Mouse (Mus musculus): ENCODE data around the gene Garem2.
A peak's percentile ranks its signal among the peaks of the same experiment; 100 is the strongest.

The Garem2 gene

DNA sequence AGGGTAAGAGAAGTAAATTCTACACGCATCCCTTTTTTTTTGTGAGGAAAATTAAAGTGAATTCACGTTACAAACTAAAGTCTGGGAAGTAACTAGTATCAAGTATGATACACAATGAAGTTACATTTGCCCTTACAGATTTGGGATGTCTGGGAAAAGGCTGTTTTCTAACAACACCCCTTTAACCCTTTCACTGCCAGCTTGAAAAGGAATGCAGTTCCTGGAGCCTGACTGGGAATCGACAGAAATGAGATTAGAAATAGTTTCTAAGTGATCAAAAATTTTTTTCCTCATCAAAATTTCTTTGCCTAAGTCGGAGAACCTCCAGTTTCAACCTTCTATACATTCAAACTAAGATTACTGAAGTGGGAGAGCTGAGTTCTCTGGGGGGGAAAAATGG, 49.1 kb downstream of the Garem2 start:
- no peak for DNase-seq (ENCODE audit: low spot score)

DNA sequence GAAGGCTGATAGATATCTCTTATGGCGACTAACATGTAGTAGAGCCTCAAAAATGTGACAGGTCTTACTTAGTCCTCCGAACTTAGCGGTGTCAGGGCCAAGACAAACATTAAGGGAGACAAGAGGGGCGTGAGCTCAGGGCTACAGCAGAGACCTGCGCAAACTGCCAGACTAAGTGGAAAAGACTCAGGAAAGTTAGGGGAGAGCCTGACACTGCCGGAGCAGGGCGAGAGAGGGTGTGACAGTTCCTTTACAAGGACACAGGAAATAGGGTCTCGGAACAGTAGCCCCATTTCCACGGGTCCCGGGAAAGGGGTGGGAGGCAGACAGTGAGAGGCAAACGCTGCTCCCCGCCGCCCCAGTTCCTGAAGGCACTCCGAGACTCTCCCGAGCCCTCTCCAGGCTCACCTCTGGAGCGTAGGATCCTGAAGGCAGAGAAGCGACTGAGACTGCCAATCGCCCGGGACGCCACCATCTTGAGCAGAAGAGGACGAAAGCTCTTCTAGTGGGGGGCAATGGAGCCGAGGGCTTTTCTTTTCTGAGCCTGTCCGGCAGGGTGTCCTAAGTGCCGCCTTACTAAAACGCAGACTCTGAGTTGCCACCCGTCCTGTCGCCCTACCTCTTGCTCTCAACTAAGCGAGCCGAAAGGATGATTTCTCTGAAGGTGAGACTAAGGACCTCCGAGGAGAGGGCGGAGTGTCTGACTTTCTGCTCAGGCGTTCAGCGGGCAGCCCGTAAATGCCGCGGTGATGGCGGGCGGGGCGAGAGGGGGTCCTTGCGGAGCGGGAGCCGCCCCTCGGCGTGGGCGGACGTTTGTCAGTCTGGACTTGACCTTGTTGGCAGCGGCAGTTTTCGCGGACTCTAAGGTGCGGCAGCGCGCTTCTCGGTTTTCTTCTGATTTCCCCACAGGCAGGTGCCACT, 49.8 kb downstream of the Garem2 start, which contains the start of the genes Hadha and Hadhb:
Gene Hadha, minus strand, starts transcription at position 689 of the 921 bp plus-strand sequence.
Gene Hadhb, plus strand, starts transcription at position 775 of the 921 bp plus-strand sequence.
- peak; percentile 63 for DNase-seq (ENCODE audit: low spot score)

DNA sequence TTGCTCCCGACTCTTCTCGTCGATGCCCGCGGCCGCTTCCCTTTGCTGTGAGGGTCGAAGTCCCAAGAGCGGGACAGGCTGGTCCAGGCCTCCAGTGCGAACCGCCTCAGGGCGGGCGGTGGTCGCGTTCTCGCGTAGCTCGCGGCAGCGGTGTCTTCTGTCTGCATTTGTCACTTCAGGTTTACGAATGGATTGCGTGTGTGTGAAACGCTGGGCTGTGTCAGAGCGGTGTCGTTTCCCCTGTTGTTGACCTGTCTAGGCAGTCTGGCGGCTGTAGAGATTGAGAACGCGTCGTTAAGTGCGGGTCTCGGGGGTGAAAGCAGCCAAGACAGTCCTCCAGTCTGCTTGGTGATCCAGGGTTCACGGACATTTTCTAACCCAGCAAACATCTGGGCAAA, 50.4 kb downstream of the Garem2 start:
- no peak for DNase-seq (ENCODE audit: low spot score)

DNA sequence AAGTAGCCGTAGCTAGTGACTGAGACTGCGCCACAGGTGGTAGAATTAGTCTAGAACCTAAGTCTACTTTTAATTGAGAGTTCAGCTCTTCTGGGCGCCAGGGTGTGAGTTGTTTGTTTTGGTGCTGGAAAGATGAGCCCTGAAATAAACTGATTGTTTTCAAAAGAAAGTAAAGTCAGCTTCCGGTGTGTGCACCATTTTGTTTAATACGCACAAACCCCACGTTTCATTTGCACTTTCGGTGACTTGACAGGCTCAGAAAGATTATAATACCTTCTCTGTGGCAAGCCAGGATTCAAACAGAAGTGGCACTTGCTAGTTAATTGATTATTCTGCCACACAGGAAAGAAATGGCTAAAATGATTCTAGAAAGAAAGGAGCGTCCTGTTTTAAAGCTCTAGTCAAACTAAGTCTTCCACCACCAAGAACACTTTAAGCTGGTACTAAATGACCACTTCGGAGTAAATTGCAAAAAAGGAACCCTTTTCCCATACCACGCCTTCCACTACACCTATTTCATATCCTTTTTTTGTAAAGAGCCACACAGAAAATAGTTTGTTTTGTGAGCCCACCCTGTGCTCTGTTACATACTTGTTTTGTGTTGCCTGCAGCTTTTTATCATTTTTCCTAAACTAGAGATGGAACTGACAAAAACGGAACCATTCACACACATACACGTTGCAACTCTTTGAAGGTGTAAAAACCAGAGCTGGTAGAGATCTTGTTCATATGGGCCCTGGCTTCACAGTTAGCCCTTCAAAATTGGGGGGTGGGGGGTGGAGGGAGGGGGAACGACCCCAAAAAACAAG, 51.1 kb downstream of the Garem2 start:
- DNase-seq (ENCODE audit: low spot score): no peak

DNA sequence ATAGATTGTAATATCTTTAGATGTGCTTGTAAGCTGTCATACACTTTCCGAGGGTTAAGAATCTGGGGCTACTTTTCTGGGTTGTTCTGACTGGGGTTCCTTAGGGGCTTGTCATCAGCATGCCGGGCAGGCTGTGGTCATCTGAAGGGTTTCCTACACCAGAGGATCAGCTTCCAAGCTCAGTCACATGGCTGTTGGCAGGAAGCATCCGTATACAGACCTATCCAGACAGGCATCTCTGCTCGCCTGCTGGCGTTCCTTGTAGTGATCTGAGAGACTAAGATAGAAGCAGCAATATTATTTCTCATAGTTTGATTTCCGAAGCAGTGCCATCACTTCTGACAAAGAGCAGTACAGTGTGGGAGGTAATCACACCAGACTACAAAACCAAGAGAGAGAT, 54.6 kb downstream of the Garem2 start:
- no peak for DNase-seq (ENCODE audit: low spot score)

DNA sequence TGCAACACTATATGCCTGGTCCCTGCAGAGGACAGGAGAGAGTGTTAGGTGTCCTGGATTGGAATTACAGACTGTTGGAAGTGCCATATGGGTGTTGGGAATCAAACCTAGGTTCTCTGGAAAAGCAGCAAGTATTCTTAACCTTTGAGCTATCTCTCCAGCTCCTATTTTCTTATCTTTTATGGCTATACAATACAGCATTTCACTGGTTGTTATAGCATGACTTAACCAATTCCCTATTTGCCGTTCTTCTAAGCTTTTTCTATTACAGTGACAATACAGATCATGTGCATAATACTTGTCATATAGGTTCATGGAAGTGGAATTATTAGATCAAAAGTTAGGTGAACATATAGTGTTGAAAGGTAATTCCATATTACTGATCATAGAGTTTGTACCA, 56.9 kb downstream of the Garem2 start:
- DNase-seq (ENCODE audit: low spot score): no peak

DNA sequence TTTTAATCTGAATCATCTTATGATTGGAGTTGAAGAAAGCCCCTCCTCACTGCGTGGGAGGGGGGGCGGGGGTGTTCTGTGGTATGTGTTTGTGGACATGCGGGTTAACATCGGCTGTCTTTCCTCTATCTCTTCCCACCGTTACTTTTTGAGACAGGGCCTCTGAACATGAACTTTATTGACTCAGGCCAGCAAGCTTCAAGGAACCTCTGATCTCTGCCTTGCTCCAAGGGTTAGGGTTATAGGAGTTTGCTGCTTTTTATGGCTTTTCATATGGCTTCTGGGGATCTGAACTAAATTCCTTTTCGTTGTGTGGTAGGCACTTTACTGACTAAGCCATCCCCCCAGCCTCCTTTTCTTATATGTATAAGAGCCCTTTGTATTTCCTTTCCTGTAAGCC, 57.4 kb downstream of the Garem2 start:
- no peak for DNase-seq (ENCODE audit: low spot score)

DNA sequence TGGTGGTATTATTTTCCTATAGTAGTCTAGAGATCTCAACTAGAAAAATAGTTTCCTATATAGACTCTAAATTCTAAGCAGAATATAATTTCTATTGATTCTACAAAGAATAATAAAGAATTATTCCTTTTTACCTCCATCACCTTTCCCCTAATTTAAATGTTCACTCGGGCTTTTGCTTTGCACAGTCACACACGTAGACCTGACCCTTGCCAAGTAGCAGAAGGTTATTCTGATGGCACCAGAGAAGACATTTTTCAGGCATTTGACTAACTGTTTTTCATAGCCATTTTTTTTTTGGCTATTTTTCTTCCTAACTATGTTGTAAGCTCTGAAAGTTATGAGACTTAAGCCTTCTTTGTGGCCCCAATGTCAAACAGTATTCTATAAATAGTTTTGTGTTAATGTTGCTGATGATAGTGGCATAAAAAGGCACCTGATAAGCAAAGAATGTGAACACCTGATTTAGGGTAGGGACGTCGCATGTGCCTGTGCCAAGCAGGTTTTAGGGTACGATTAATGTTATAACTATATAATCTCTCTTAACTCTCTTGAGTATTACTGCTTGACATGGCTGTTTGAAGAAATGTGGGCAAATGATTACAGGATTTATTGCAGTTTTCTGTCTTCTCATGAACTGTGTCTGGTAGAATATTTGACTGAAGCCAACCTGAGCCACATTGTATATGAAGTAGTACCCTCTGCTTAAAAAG, 60.4 kb downstream of the Garem2 start:
- DNase-seq (ENCODE audit: low spot score): no peak

All from urinary bladder, postnatal 10 days (tissue).